Mouse (Mus musculus): ENCODE results near the gene Myl4. TPM values are rescaled to one million over a fixed set of nuclear protein-coding genes. Genes with fewer than 3 reads are reported as not detected.
A peak's percentile ranks its signal among the peaks of the same experiment; 100 is the strongest.
"Not testable (repeated sequence)": the region's sequence is repeated elsewhere in the genome, so short reads cannot be mapped to it uniquely, and the experiment has no call there.

The Myl4 gene
- polyA plus RNA-seq, 1 experiment from 2014 or later = 2.6 TPM

DNA sequence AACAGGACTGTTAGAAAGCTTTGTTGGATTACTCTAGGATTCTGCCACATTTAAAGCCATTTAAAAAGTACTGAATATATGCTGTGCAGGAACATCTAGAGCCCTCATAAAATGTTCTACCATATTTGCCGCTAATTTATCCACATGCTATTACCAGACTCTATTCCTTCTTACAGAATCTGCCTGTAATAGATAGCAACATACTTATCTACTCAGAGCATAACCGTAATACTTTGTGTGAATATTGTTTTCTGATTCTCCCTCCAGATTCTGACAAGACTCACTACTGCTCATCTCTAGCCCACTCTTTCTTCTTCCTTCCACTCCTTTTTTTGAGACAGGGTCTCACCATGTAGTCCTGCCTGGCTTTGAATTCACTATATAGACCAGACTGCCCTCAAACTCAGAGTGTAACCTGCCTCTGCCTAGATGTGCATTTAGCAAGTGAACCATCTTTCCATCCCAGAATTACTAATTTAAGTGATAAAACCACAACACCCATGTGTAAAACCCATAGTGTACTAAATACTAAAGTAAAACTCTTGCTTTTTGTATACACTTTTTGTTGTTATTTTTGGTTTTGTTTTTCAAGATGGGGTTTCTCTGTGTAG lies 12.4 kb upstream of the Myl4 start:
- Histone ChIP-seq H3K36me3 (ENCODE audit: insufficient read depth, low read length) (peaks cover 21% of the 10 kb centered on the region), H3K27ac (no peak overlapping the region), H3K4me1 (replicated peaks; ENCODE audit: insufficient read depth, low read length) (no peaks in the 10 kb centered on the region), H3K4me3 (replicated peaks; ENCODE audit: low read depth, low read length) (no peak overlapping the region), H3K9me3 (replicated peaks; ENCODE audit: low read length) (no peaks in the 10 kb centered on the region), H3K9ac (ENCODE audit: low read depth, low read length) (no peak overlapping the region), H3K27me3 (ENCODE audit: insufficient read depth, low read length) (no peaks in the 10 kb centered on the region), H3K4me2 (ENCODE audit: low read length) (no peak overlapping the region)
- 99% methylated on average over 2 of the region's 2 CpGs for WGBS
- TF ChIP-seq CTCF (IDR thresholded peaks at IDR 0.05; ENCODE audit: low read depth) = no peak
- ATAC-seq (replicated peaks; ENCODE audit: low FRiP score, low read depth) (no peak), DNase-seq (ENCODE audit: low spot score) (no peak)

DNA sequence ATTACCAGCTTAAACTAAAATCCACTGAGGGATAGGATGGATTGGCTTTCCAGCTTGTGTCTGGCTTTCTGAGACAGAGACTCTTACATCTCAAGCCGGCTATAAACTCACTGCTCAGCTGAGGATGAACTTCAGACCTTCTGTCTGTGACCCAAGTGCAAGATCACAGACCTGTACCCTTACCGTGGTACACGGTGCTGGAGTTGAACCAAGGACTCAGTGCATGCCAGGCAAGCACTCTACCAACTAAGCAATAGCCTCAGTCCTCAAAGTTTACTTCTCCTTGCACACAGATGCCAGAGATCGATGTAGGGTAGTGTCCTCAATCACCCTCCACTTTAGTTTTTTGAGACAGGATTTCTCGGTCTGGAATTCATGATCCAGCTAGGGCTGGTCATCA lies 10.7 kb upstream of the Myl4 start:
- Histone ChIP-seq H3K4me3 (replicated peaks; ENCODE audit: low read depth, low read length) (no peak overlapping the region), H3K9me3 (replicated peaks; ENCODE audit: low read length) (no peaks in the 10 kb centered on the region), H3K36me3 (ENCODE audit: insufficient read depth, low read length) (peaks cover 4% of the 10 kb centered on the region; the same call in 1 of the 2 replicates), H3K9ac (ENCODE audit: low read depth, low read length) (no peak overlapping the region), H3K4me1 (replicated peaks; ENCODE audit: insufficient read depth, low read length) (no peaks in the 10 kb centered on the region), H3K27ac (no peak overlapping the region), H3K27me3 (ENCODE audit: insufficient read depth, low read length) (no peaks in the 10 kb centered on the region), H3K4me2 (ENCODE audit: low read length) (no peak overlapping the region)
- ATAC-seq (replicated peaks; ENCODE audit: low FRiP score, low read depth) = no peak
- 93% methylated on average over 5 of the region's 5 CpGs for WGBS
- DNase-seq (ENCODE audit: low spot score) = no peak
- no peak for TF ChIP-seq CTCF (IDR thresholded peaks at IDR 0.05; ENCODE audit: low read depth)

DNA sequence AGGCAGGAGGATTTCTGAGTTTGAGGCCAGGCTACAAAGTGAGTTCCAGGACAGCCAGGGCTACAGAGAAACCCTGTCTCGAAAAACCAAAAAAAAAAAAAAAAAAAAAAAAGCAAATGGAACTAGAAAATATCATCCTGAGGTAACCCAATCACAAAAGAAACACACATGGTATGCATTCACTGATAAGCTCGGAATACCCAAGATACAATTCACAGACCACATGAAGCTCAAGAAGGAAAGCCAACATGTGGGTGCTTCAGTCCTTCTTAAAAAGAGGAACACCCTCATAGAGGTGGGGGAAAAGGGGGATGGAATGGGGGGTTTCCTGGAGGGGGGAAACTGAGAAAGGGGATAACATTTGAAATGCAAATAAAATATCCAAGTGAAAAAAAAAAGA lies 7.1 kb upstream of the Myl4 start:
- H3K4me2 ChIP-seq (ENCODE audit: low read length); DNase-seq (ENCODE audit: low spot score); ATAC-seq (replicated peaks; ENCODE audit: low FRiP score, low read depth); H3K9ac ChIP-seq (ENCODE audit: low read depth, low read length); H3K27ac ChIP-seq; H3K27me3 ChIP-seq (ENCODE audit: insufficient read depth, low read length); H3K4me3 ChIP-seq (replicated peaks; ENCODE audit: low read depth, low read length); H3K4me1 ChIP-seq (replicated peaks; ENCODE audit: insufficient read depth, low read length); H3K9me3 ChIP-seq (replicated peaks; ENCODE audit: low read length); H3K36me3 ChIP-seq (ENCODE audit: insufficient read depth, low read length): not testable (repeated sequence)
- 89% methylated on average over 2 of the region's 2 CpGs for WGBS

DNA sequence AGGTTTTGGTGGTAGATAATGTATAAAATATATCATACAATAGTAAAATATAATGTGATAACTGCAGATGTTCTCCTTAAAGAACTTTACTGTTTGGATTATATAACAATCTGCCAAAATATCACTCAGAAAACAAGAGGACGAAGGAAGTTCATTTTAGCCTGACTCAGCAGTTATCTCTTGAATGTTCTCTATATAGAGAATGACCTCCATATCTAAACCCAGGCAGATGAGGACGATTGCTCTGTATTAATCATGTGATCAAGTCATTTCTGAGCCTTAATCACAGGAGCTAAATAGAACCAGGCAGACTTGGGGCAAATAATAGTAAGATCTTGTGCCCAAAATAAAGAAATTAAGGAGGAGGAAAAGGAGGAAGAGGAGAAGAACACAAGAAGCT lies 6.0 kb upstream of the Myl4 start:
- H3K9ac ChIP-seq (ENCODE audit: low read depth, low read length) = no peak overlapping the region
- no peak for ATAC-seq (replicated peaks; ENCODE audit: low FRiP score, low read depth)
- no peak overlapping the region for H3K27ac ChIP-seq
- no peak for TF ChIP-seq CTCF (IDR thresholded peaks at IDR 0.05; ENCODE audit: low read depth)
- no peaks in the 10 kb centered on the region for H3K36me3 ChIP-seq (ENCODE audit: insufficient read depth, low read length)
- 0 out of 2 replicates have a peak, but pooled peaks cover 7% of the 10 kb centered on the region for H3K4me1 ChIP-seq (replicated peaks; ENCODE audit: insufficient read depth, low read length)
- WGBS = 75% methylated on average over 2 of the region's 2 CpGs
- H3K4me2 ChIP-seq (ENCODE audit: low read length) = no peak overlapping the region
- no peaks in the 10 kb centered on the region for H3K9me3 ChIP-seq (replicated peaks; ENCODE audit: low read length)
- H3K27me3 ChIP-seq (ENCODE audit: insufficient read depth, low read length) = no peaks in the 10 kb centered on the region
- no peak for DNase-seq (ENCODE audit: low spot score)
- H3K4me3 ChIP-seq (replicated peaks; ENCODE audit: low read depth, low read length) = no peak overlapping the region

DNA sequence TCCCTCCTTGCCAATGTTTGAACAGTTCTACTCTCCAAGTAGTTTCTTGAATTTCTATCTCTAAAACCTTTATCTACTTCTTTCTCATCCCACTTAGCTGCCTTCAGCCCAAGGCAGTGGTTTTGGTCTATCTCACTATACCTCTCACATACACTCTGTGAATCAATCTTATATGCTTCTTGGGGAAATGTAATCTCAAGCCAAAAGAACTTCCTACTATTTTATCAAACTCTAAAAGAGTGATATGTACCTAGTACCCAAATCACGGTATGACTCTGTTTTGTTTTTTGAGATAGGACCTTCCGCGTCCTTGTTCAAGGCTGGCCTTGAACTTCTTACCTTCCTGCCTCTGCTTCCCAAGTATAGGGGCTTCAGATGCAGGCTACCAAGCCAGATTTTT lies 3.0 kb upstream of the Myl4 start:
- no peak overlapping the region for H3K4me3 ChIP-seq (replicated peaks; ENCODE audit: low read depth, low read length)
- H3K9me3 ChIP-seq (replicated peaks; ENCODE audit: low read length) = no peaks in the 10 kb centered on the region
- 0 out of 2 replicates have a peak, but pooled peaks cover 7% of the 10 kb centered on the region for H3K4me1 ChIP-seq (replicated peaks; ENCODE audit: insufficient read depth, low read length)
- no peaks in the 10 kb centered on the region for H3K36me3 ChIP-seq (ENCODE audit: insufficient read depth, low read length)
- H3K27me3 ChIP-seq (ENCODE audit: insufficient read depth, low read length) = no peaks in the 10 kb centered on the region
- ATAC-seq (replicated peaks; ENCODE audit: low FRiP score, low read depth) (no peak), DNase-seq (ENCODE audit: low spot score) (no peak)
- no peak overlapping the region for H3K27ac ChIP-seq
- no peak for TF ChIP-seq CTCF (IDR thresholded peaks at IDR 0.05; ENCODE audit: low read depth)
- WGBS = 93% methylated on average over 3 of the region's 3 CpGs
- no peak overlapping the region for H3K9ac ChIP-seq (ENCODE audit: low read depth, low read length)
- H3K4me2 ChIP-seq (ENCODE audit: low read length) = no peak overlapping the region

DNA sequence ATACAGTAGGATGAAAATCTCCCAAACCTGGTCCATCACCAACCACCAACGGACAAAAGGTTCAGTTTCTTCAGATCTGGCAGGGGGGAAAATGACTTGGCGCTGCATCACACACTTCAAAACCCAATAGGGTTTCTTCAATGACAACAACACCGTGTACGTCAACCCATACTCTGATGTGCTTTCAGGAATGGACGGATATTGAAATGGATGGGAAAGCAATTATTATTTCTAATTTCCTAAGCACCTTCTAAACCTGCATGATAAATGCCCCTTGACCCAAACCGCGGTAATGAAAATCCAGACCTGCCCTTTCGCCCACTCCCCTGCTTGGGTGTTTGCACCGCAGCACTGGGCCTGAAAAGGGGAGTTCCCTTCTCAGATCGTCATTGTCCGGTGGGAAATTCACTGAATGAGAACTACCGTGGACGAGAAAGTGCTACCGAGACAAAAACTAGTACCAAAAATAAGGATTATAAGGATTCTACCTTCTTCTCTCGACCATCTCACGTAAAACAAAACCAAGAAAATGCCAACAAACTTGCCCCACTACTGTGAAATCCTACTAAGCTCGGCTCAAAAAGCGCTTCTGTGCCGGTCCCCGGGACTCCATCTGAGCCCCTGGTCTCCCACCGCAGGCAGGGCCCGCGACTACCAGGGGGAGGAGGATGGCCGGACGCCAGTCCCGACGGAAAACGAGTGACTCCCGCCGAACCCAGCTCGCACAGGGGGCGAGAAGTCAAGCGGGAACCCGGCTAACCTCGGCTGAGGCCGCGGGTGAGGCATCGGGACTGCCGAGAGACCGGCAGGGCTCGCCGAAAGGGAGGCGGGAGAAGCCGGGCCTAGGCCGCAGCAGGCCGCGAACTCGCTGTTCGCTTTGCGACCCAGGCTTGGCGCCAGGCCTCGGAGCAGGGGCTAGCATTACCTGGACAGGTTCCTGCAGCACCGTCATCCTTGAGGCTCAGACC lies 741 bp upstream of the Myl4 start:
- H3K4me3 ChIP-seq (replicated peaks; ENCODE audit: low read depth, low read length) = peak overlapping the region; percentile 93
- H3K36me3 ChIP-seq (ENCODE audit: insufficient read depth, low read length) = no peaks in the 10 kb centered on the region
- peak overlapping the region; percentile 96 for H3K27ac ChIP-seq
- 0 out of 2 replicates have a peak, but pooled peaks cover 7% of the 10 kb centered on the region for H3K4me1 ChIP-seq (replicated peaks; ENCODE audit: insufficient read depth, low read length)
- ATAC-seq (replicated peaks; ENCODE audit: low FRiP score, low read depth) = peak; percentile 79
- WGBS = under 1% methylated on average over 53 of the region's 53 CpGs
- peak; percentile 78 for DNase-seq (ENCODE audit: low spot score)
- H3K4me2 ChIP-seq (ENCODE audit: low read length) = peak overlapping the region; percentile 78
- H3K27me3 ChIP-seq (ENCODE audit: insufficient read depth, low read length) = no peaks in the 10 kb centered on the region
- peak overlapping the region; percentile 99 for H3K9ac ChIP-seq (ENCODE audit: low read depth, low read length)
- no peak; the same call in 1 of the 2 replicates for TF ChIP-seq CTCF (IDR thresholded peaks at IDR 0.05; ENCODE audit: low read depth)
- no peaks in the 10 kb centered on the region for H3K9me3 ChIP-seq (replicated peaks; ENCODE audit: low read length)

Measured in kidney, postnatal 0 days (tissue).